Mouse (Mus musculus) MEL (cell line): ENCODE measurements around the gene Tll2. TPM values are rescaled to one million over a fixed set of nuclear protein-coding genes. Genes with fewer than 3 reads are reported as not detected.

ENCODE experiments used
- DNase-seq: peaks from one replicate; pipeline ENCODE4 v3.0.0; 2011; ENCODE audit warnings: low read depth, low spot score
- H3K27ac ChIP-seq: 2 replicates; pipeline ENCODE4 v1.5.1; 2012; ENCODE audit warnings: low read depth, mild to moderate bottlenecking, control low read depth, low read length, moderate library complexity; ENCODE audit not compliant: control insufficient read depth
- H3K27me3 ChIP-seq, 2 experiments: fragments of 150-350 bp in 1 of 2; sonication (generic) in 1 of 2; 2 replicates each; pipeline ENCODE4 v1.6.1; 2012; ENCODE audit warnings: low read length in 2 of 2, mild to moderate bottlenecking in 2 of 2, improper control_type of control experiment in 1 of 2, moderate library complexity in 1 of 2; ENCODE audit not compliant: insufficient read depth in 2 of 2, control insufficient read depth in 1 of 2
- H3K36me3 ChIP-seq, 2 experiments: 2 replicates each; pipeline ENCODE4 v1.6.1; 2012 to 2014; ENCODE audit warnings: low read length in 2 of 2, improper control_type of control experiment in 1 of 2, inconsistent platforms in 1 of 2, mild to moderate bottlenecking in 1 of 2; ENCODE audit not compliant: insufficient read depth in 2 of 2, control insufficient read depth in 1 of 2
- H3K4me1 ChIP-seq, 2 experiments: fragments of 150-350 bp in 1 of 2; sonication (generic) in 1 of 2; 2 replicates each; pipeline ENCODE4 v1.6.1; 2012; ENCODE audit warnings: low read length in 2 of 2, improper control_type of control experiment in 1 of 2, mild to moderate bottlenecking in 1 of 2; ENCODE audit not compliant: insufficient read depth in 2 of 2, control insufficient read depth in 1 of 2
- H3K4me3 ChIP-seq, 2 experiments: fragments of 150-350 bp in 1 of 2; sonication (generic) in 1 of 2; 2 replicates each; pipeline ENCODE4 v1.5.1; 2012; ENCODE audit warnings: low read depth in 2 of 2, low read length in 2 of 2, mild to moderate bottlenecking in 2 of 2, moderate library complexity in 2 of 2, control low read depth in 1 of 2, improper control_type of control experiment in 1 of 2; ENCODE audit not compliant: control insufficient read depth in 1 of 2, insufficient read depth in 1 of 2
- H3K79me2 ChIP-seq: 2 replicates; pipeline ENCODE4 v1.6.1; 2012; ENCODE audit warnings: mild to moderate bottlenecking, low read length, moderate library complexity; ENCODE audit not compliant: control insufficient read depth, poor library complexity, insufficient read depth
- H3K9ac ChIP-seq: 2 replicates; pipeline ENCODE4 v1.6.1; 2012; ENCODE audit warnings: low read depth, mild to moderate bottlenecking, control low read depth, low read length, moderate library complexity; ENCODE audit not compliant: control insufficient read depth, poor library complexity, severe bottlenecking
- H3K9me3 ChIP-seq: fragments of 150-350 bp; sonication (generic); replicated peaks from 2 replicates; pipeline ENCODE4 v1.6.1; 2012; ENCODE audit warnings: mild to moderate bottlenecking, low read length, improper control_type of control experiment, moderate library complexity; ENCODE audit not compliant: insufficient read depth
- BHLHE40 ChIP-seq: IDR thresholded peaks from 2 replicates; pipeline ENCODE4 v1.6.1; 2012; ENCODE audit warnings: low read depth, mild to moderate bottlenecking, inconsistent platforms, low read length, improper control_type of control experiment, borderline replicate concordance
- CHD1 ChIP-seq: IDR thresholded peaks from 2 replicates; pipeline ENCODE4 v1.6.1; 2012; ENCODE audit warnings: low read depth, mild to moderate bottlenecking, inconsistent platforms, low read length, improper control_type of control experiment
- CTCF ChIP-seq, 3 experiments: IDR thresholded peaks in 2 of 3; conservative IDR thresholded peaks in 1 of 3; 2 replicates each; pipeline ENCODE4 v1.5.1; 2011 to 2012; ENCODE audit warnings: low read length in 3 of 3, low read depth in 2 of 3, mild to moderate bottlenecking in 2 of 3, improper control_type of control experiment in 1 of 3, inconsistent platforms in 1 of 3, mixed read lengths in 1 of 3, moderate library complexity in 1 of 3; ENCODE audit not compliant: control insufficient read depth in 1 of 3, insufficient read depth in 1 of 3, poor library complexity in 1 of 3, severe bottlenecking in 1 of 3
- E2F4 ChIP-seq: IDR thresholded peaks from 2 replicates; pipeline ENCODE4 v1.6.1; 2011; ENCODE audit warnings: low read depth, low read length, improper control_type of control experiment, borderline replicate concordance
- ELF1 ChIP-seq: IDR thresholded peaks from 2 replicates; pipeline ENCODE4 v1.6.1; 2014; ENCODE audit warnings: low read depth, mild to moderate bottlenecking, inconsistent platforms, low read length, improper control_type of control experiment, moderate library complexity
- GABPA ChIP-seq: IDR thresholded peaks from 2 replicates; pipeline ENCODE4 v1.6.1; 2012; ENCODE audit warnings: low read depth, mild to moderate bottlenecking, inconsistent platforms, low read length, improper control_type of control experiment, moderate library complexity
- GATA1 ChIP-seq: IDR thresholded peaks from 2 replicates; pipeline ENCODE4 v1.6.1; 2011; ENCODE audit warnings: low read depth, low read length, improper control_type of control experiment
- HCFC1 ChIP-seq: IDR thresholded peaks from 2 replicates; pipeline ENCODE4 v1.6.1; 2012; ENCODE audit warnings: low read depth, mild to moderate bottlenecking, inconsistent platforms, low read length, improper control_type of control experiment, moderate library complexity
- JUND ChIP-seq: IDR thresholded peaks from 2 replicates; pipeline ENCODE4 v1.6.1; 2011; ENCODE audit warnings: low read depth, mild to moderate bottlenecking, improper control_type of control experiment, low read length
- KAT2A ChIP-seq: conservative IDR thresholded peaks from 2 replicates; pipeline ENCODE4 v1.6.1; 2012; ENCODE audit warnings: low read depth, low read length, improper control_type of control experiment, inconsistent platforms
- MAFK ChIP-seq: IDR thresholded peaks from 2 replicates; pipeline ENCODE4 v1.6.1; 2011; ENCODE audit warnings: low read depth, mild to moderate bottlenecking, low read length, improper control_type of control experiment, borderline replicate concordance
- MAX ChIP-seq: IDR thresholded peaks from 2 replicates; pipeline ENCODE4 v1.6.1; 2011; ENCODE audit warnings: low read length, improper control_type of control experiment
- NRF1 ChIP-seq: IDR thresholded peaks from 2 replicates; pipeline ENCODE4 v1.6.1; 2014; ENCODE audit warnings: low read depth, mild to moderate bottlenecking, inconsistent platforms, low read length, improper control_type of control experiment, moderate library complexity; ENCODE audit not compliant: poor library complexity, insufficient read depth, severe bottlenecking
- POLR2A ChIP-seq, 2 experiments: IDR thresholded peaks; 2 replicates each; pipeline ENCODE4 v1.6.1; 2011 to 2012; ENCODE audit warnings: low read length in 2 of 2, mild to moderate bottlenecking in 2 of 2, control low read depth in 1 of 2, improper control_type of control experiment in 1 of 2, low read depth in 1 of 2, moderate library complexity in 1 of 2; ENCODE audit not compliant: control insufficient read depth in 1 of 2, insufficient read depth in 1 of 2, poor library complexity in 1 of 2
- POLR2AphosphoS5 ChIP-seq: IDR thresholded peaks from 2 replicates; pipeline ENCODE4 v1.6.1; 2012; ENCODE audit warnings: low read depth, borderline replicate concordance, mild to moderate bottlenecking, inconsistent platforms, low read length, moderate library complexity, mixed read lengths
- RAD21 ChIP-seq: IDR thresholded peaks from 2 replicates; pipeline ENCODE4 v1.6.1; 2011; ENCODE audit warnings: mild to moderate bottlenecking, low read depth, low read length, improper control_type of control experiment
- RCOR1 ChIP-seq: IDR thresholded peaks from 2 replicates; pipeline ENCODE4 v1.6.1; 2012; ENCODE audit warnings: low read depth, mild to moderate bottlenecking, inconsistent platforms, low read length, improper control_type of control experiment
- SMC3 ChIP-seq: IDR thresholded peaks from 2 replicates; pipeline ENCODE4 v1.6.1; 2011; ENCODE audit warnings: low read depth, low read length, improper control_type of control experiment
- TBP ChIP-seq: IDR thresholded peaks from 2 replicates; pipeline ENCODE4 v1.8.0; 2011; ENCODE audit warnings: low read depth, low read length, improper control_type of control experiment
- UBTF ChIP-seq: IDR thresholded peaks from 2 replicates; pipeline ENCODE4 v1.6.1; 2012; ENCODE audit warnings: low read depth, mild to moderate bottlenecking, inconsistent platforms, low read length, improper control_type of control experiment, moderate library complexity, borderline replicate concordance; ENCODE audit not compliant: insufficient read depth
- USF1 ChIP-seq: IDR thresholded peaks from 2 replicates; pipeline ENCODE4 v1.6.1; 2014; ENCODE audit warnings: low read depth, mild to moderate bottlenecking, inconsistent platforms, low read length, improper control_type of control experiment, moderate library complexity
- ZKSCAN1 ChIP-seq: IDR thresholded peaks from 2 replicates; pipeline ENCODE4 v1.6.1; 2012; ENCODE audit warnings: low read depth, mild to moderate bottlenecking, inconsistent platforms, low read length, improper control_type of control experiment, moderate library complexity
- ZMIZ1 ChIP-seq: IDR thresholded peaks from 2 replicates; pipeline ENCODE4 v1.6.1; 2012; ENCODE audit warnings: low read depth, mild to moderate bottlenecking, inconsistent platforms, low read length, improper control_type of control experiment, moderate library complexity
- ZNF384 ChIP-seq: IDR thresholded peaks from 2 replicates; pipeline ENCODE4 v1.6.1; 2012; ENCODE audit warnings: low read depth, mild to moderate bottlenecking, inconsistent platforms, low read length, improper control_type of control experiment
- polyA plus RNA-seq, 2 experiments: library from polyadenylated mRNA; stranded (reverse) in 1 of 2; unstranded in 1 of 2; fragments of >175 nt in 1 of 2; fragments of >200 nt in 1 of 2; gene quantifications; 2 replicates each; pipeline versions ENCODE4 v1.2.1 to v1.2.4; 2012; ENCODE audit warnings: low replicate concordance in 2 of 2, low read depth in 1 of 2; ENCODE audit not compliant: insufficient read length in 2 of 2, insufficient read depth in 1 of 2, missing spikeins in 1 of 2
- total RNA-seq: library from RNA; depleted of rRNA; stranded (reverse); fragments of 300-350 nt; gene quantifications from 2 replicates; pipeline ENCODE4 v1.2.3, GENCODE M21; 2012

Gene Tll2
- total and polyA plus RNA-seq, 3 experiments: not detected

DNA sequence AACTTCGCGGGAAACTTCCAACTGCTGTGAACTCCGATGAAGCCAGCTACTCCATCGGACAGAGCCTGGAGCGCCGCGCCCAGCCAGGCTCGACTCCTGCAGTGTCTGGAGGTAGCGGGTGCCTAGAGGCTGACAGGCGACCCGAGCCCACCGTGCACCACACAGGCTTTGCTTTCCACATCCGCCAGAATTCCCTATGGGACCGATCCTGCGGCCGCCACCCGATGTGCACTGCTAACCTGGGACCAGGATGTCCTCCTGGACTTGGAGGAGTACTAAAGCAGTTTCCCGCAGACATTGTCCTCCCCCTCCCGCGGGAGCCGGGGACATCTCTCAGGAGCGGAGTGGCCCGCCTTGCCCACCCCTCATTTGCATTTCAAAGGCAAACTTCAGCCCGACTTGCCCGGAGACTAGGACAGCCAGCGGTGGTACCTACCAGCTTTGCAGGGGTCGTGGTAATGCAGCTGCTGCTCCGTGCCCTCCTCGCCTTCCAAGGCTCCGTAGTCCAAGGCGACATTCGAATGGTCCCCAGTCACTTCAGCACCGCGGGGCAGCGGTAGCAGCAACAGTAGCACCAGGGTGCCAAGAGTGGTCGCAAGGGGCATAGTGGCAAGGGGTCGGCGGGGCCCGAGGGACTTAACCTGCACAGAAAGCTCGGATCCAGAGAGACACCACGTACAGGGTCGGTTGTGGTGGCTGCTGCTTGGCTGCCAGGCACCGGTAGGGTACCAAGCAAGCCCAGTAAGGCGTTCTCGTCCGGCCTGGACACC, 409 bp downstream of the Tll2 start:
- DNase-seq: no peak
- no peak for TF ChIP-seq E2F4
- no peak for TF ChIP-seq KAT2A
- TF ChIP-seq MAX: no peak
- TF ChIP-seq POLR2AphosphoS5: no peak
- no peak for TF ChIP-seq RAD21
- H3K4me3 ChIP-seq: no peak overlapping the region

DNA sequence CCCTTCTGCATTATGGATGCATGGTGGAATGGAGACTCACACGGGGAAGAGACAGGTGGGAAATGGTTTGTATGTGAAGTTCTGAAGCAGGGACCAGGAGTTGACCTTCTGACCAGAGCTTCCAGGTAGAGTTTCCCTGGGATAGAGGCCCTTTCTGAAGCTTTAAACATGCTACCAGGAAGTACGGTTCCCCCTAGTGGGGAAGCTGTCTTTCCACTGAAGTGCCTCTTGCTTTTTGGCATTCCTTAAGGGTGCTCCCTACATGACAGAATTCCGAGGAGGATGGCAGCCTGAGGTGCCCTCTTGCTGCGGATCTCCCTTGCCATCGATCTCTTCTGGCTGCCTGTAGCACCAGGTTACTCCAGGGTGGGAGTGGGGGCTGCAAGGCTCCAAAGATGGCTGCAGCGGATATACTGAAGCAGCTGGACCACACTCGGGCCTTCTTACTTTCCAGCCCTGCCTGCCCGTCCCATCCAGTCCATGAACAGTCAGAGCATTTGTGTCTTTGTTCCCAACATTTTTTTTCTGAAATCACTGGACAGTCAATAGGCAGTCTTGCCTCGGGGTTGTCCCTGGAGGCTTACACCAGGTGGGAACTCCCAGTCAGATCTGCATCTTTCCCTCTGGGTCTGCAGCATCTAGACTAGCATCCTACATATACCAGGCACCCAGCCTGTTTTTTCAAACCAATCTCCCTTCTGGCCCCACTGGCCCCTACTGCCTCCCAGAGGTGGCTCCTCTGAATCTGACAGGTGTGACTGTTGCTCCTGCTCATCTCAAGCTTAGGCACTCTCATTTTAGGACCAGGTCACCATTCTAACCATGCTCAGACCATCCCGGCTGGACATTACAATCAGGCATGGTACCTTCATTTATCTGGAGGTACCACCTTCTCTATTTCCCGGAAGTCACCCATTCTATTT, 2.2 kb downstream of the Tll2 start:
- no peak overlapping the region for H3K27ac ChIP-seq
- peaks cover 0 to 2% of the 10 kb centered on the region in 2 experiments; a peak in 1 of 4 replicates for H3K27me3 ChIP-seq
- TF ChIP-seq HCFC1 (no peak), BHLHE40 (no peak), CHD1 (no peak), POLR2AphosphoS5 (no peak), MAFK (no peak), ZKSCAN1 (no peak), SMC3 (peak; percentile 44), ELF1 (no peak), CTCF (IDR thresholded peaks at IDR 0.05 in 2 of 3, conservative IDR thresholded peaks at IDR 0.05 in 1 of 3; ENCODE audit: control insufficient read depth in 1 of 3, insufficient read depth in 1 of 3, low read depth in 2 of 3, low read length in 3 of 3, poor library complexity in 1 of 3, severe bottlenecking in 1 of 3) (peak in 2 of 3 experiments; percentile 10 to 42; a peak in 2 of 6 replicates), ZMIZ1 (no peak), USF1 (no peak), UBTF (no peak), GABPA (no peak), JUND (no peak), TBP (no peak), GATA1 (no peak), RCOR1 (no peak), POLR2A (IDR thresholded peaks at IDR 0.05; ENCODE audit: control insufficient read depth in 1 of 2, insufficient read depth in 1 of 2, low read depth in 1 of 2, low read length in 2 of 2, poor library complexity in 1 of 2) (no peak), ZNF384 (no peak), NRF1 (no peak), RAD21 (peak; percentile 7)
- H3K4me1 ChIP-seq: no peaks in the 10 kb centered on the region
- H3K36me3 ChIP-seq: no peaks in the 10 kb centered on the region
- H3K4me3 ChIP-seq: no peak overlapping the region
- H3K9ac ChIP-seq: no peak overlapping the region
- H3K79me2 ChIP-seq: no peaks in the 10 kb centered on the region
- DNase-seq: no peak
- no peaks in the 10 kb centered on the region for H3K9me3 ChIP-seq

More for the DNA sequence above, 409 bp downstream of the Tll2 start:
- Histone ChIP-seq H3K79me2 (no peaks in the 10 kb centered on the region), H3K27ac (no peak overlapping the region), H3K27me3 (no peaks in the 10 kb centered on the region), H3K36me3 (no peaks in the 10 kb centered on the region; a peak in 1 of 4 replicates), H3K9me3 (no peaks in the 10 kb centered on the region), H3K4me1 (no peaks in the 10 kb centered on the region), H3K9ac (no peak overlapping the region)
